Mouse (Mus musculus) CD4-positive, CD25-positive, alpha-beta regulatory T cell, adult 2 months (primary cell): ENCODE measurements around the gene Plekhs1.
"Not testable (repeated sequence)": the region's sequence is repeated elsewhere in the genome, so short reads cannot be mapped to it uniquely, and the experiment has no call there.

Source experiments
- DNase-seq: peaks from one replicate; pipeline ENCODE4 v3.0.0-alpha.2; 2012; ENCODE audit warnings: low read depth, low spot score

Plekhs1 gene

GRCm38 (mm10) chr19:56457569-56457968, 3.9 kb upstream of the Plekhs1 start:
- DNase-seq: no peak

DNA sequence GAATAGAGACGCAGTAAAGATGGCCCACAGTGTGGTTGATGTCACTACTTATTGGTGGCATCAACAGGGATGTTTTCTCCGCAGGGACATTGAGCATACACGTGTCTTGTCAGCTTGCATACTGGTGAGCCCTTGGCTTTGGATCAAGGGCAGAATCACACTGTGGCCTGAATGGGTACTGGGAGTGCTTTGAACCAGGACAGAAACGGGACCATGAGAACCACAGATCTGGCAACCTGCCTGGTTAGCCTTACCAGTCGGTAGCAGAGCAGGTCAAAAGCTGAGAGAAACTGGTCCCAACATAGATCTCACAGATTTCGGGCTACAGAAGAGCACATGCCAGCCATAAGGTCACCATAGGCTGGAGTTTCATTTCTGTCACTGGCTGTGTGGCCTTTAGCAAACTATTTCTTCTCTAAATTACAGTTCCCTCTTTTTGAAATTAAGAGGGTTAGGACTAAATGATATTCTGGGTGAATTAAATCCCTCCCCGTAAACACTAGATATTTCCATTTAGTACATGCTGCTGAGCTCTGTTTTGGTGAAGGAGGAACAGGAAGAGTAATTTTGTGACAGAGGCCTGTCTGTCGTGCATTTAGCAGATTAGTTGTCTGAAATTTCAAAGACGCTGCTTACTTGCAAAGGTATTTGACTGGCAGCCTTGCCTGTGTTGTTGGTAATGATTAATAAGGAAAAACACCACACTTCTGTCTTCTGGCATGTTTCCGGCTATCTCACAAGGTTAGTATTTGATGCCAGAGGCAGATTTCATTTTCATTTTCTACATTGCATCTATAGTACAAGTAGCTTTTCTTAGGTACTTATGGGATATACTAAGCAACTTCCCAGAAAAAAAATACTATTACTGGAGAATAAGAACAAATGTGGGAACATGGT, 2.0 kb upstream of the Plekhs1 start:
- DNase-seq: no peak

GRCm38 (mm10) chr19:56460241-56460640, 1.2 kb upstream of the Plekhs1 start:
- no peak for DNase-seq

DNA sequence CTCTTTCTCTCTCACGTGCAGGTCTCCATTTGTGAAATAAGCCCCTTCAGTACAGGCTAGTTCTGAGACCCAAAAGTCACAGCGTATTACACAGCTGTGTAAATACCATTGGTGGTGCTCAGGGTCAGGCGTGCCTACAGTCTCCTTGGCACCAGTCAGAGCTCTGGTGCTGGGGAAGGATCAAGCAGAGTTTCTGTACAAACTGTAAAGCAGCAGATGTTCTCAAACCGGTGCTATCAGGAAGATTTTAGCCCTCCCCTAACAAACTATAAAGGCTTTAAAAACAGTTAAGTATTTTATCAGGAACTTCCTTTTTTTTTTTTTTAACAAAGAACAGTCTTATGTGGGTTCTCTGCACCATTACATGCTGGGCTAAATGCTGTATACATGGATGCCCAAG, 1.3 kb downstream of the Plekhs1 start:
- DNase-seq: no peak

GRCm38 (mm10) chr19:56466486-56466885, 5.0 kb downstream of the Plekhs1 start:
- DNase-seq: no peak

DNA sequence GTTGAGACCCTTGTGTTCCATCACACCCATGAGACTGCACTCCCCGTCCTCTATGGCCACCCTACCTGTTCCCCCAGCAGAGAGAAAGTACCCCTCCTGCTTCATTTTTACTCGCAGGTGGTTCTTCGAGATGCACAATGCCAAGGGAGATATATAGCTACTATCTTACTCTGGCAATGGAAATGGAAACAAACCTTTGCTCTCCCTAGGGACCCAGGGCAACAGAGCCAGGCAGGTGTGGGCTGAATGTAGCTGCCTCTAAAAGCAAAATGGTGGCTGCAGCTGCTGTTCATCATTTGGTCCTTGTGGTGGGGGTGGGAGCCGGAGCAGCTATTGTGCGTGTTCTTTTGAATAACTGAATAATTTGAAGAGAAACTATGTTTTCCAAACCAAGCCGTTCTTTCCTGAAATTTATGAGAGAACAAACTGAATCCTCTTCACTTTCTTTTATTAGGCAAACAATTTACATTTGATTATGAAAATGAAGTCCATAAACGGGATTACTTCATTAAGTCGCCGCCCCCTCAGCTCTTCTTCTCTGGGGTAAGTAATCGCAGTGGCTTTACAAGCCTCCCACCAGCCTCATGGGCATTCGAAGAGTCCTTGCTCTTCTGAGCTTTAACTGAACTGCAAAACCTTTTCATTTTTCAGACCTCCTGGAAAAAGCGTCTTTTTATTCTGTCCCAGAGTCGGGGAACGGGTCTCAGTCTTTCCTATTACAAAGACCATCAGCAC, 9.0 kb downstream of the Plekhs1 start:
- DNase-seq: no peak

- no peak for DNase-seq
Measured at GRCm38 (mm10) chr19:56471934-56472333, 10.5 kb downstream of the Plekhs1 start.

GRCm38 (mm10) chr19:56474869-56475550, 13.6 kb downstream of the Plekhs1 start:
- peak; percentile 15 for DNase-seq

- DNase-seq: no peak
Measured at GRCm38 (mm10) chr19:56476546-56476945, 15.1 kb downstream of the Plekhs1 start.

- no peak for DNase-seq
Measured at GRCm38 (mm10) chr19:56477253-56477652, 15.8 kb downstream of the Plekhs1 start.

DNA sequence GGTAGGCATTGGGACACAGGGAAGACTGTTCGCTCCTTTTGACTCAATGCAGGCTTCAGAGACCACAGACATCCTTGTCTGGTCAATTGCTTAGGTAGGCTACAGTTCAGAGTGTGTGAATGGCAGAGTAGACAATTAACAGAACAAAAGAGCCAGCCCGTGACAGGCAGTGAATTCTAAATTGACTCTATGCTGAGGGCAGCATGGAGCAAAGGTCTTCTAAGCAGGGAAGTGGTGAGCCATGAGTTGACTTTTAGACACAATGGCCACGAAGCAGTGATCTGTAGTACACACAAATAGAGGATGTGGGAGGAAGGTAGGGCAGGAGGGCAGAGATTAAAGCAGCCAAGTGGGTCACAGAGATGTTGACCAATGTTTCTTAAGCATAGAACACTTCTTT, 16.4 kb downstream of the Plekhs1 start:
- no peak for DNase-seq

DNA sequence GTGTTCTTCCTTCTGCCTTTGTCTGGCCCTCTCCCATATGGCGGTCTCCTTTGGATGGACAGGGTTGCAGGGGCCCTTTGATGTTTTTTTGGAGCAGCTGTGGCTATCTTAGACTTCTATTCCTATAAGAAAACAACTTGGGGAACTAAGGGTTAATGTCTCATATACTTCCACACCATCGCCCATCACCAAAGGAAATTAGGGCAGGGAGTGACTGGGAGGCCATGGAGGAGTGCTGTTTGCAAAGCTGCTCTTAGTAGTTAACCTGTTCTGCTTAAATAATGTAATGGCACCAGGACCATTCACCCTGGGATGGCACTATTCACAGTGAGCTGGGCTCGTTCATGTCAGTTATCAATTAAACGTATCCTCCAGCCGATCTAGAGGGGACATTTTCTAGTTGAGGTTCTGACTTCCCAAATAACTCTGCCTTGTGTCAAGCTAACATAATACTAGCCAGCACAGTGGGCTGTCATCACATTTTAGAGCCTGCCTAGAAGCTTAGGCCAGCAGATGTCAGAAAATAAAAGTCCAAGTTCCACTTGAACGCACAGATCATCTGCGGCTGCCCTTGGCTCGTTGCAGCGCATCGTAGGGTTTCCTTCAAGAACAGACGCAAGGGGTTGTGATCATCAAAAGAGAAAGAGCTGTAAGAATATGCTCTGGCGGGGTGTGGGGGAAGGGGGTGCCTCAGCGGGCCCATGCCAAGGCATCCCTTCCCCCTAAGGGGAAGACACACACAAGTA, 23.4 kb downstream of the Plekhs1 start:
- no peak for DNase-seq

GRCm38 (mm10) chr19:56485376-56486271, 24.2 kb downstream of the Plekhs1 start:
- DNase-seq: no peak

- no peak for DNase-seq
Measured at GRCm38 (mm10) chr19:56486926-56487325, 25.5 kb downstream of the Plekhs1 start.

GRCm38 (mm10) chr19:56487339-56487738, 25.9 kb downstream of the Plekhs1 start:
- DNase-seq: no peak

DNA sequence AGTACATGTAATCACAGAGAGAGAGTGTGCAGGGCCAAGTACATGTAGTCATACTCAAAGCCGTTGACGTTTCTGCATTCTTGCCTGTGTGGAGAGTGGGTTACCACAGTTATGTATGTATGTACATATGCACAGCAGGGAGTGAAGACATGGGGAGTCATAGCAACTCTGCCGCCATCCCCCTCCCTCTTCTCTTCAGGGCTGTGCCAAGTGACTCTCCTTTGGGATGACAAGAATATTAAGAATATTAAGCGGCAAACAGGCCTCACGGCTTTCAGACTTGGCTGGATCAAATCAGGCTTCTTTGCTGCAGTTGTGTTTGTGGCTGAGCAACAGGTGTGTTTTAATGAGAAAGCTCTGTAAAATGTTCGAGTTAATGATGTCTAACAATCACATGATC, 28.2 kb downstream of the Plekhs1 start:
- no peak for DNase-seq

DNA sequence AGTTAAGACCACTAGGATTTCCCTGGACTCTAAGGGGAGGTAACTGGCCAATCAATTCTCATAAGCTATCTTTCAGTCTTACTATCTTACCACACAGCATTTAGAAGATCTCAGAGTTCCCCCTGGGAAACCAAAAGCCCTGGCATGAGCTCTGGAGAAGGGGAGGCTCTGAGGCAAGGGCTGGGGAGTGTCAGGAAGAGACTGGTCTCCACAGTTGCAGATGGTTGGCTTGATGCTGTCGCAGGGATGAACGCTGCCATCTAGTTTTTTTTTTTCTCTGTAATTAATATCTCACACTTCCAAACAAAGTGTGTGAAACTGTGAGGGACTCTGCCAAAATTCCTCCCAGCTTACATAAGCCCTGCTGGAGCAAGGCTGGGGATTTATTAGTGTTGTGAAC, 32.7 kb downstream of the Plekhs1 start:
- DNase-seq: not testable (repeated sequence)

DNA sequence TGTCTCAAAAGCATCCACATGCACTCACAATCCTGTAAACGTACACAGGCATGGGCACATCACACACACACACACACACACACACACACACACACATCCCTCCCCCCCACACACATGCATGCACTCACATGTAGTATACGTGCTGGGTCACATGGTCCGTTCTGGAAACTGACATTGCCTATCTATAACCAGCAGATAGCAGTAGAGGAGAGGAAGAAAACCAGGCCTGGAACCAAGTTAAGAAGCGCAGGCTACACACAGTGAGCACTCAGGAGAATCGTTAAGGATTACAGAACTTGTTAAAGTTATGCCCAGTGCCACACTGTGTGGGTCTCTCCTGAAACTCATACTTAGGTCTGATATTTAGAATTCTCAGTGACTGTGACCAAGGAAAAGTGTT, 41.6 kb downstream of the Plekhs1 start:
- DNase-seq: not testable (repeated sequence)

DNA sequence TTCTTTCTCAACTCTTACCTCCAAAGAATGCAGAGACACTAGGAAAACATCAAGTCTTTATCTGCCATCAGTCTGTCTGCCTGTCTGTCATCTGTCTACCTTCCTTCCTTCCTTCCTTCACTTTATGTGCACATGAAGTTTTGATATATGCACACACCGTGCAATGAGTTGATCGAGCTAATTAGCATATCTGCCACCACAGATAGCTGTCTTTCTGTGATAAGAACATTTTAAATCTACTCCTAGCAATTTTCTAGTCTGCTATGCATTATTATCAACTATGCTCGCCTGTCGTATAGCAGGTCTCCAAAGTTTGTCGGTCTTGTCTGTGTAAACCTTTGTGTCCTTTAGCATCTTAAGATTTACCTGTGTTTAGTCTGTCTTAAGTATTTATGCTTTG, 42.1 kb downstream of the Plekhs1 start:
- DNase-seq: not testable (repeated sequence)

GRCm38 (mm10) chr19:56511207-56511606, 49.8 kb downstream of the Plekhs1 start:
- DNase-seq: not testable (repeated sequence)
